Mouse (Mus musculus): ENCODE results near the gene Creb5. TPM values are rescaled to one million over a fixed set of nuclear protein-coding genes. Genes with fewer than 3 reads are reported as not detected.

Gene Creb5
- polyA plus RNA-seq, 2 experiments, result 20.0 to 46.1 TPM

DNA sequence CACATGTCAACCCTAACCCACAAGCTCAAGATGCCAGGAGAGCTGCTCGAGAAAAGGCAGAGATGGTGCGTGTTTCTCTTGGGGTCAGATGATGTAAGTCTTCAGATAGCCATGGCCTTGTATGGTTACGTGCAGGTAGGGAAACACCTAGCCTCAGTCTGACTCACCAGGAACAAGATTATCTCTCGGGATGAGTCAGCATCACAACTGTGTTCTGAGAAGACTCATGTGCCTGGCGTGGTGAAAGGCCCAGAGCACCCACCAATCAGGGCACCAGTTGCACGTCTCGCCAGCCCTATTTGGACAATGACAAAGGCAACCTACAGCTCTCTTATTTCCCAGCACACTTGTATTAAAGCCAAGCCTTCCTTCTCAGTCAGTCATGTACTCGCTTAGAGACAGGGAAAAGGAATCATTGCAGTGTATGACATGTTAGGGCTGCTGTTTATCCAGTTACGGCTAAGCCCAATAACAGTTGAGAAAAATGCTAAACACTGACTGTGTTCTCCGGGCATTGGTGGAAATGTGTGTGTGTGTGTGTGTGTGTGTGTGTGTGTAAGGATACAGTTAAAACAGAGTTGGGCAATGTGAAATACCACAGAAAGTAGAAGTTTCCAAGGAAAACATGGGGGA is 210.9 kb downstream of the Creb5 start:
- Histone ChIP-seq H3K9me3 (ENCODE audit: control insufficient read depth, low read length) (no peaks in the 10 kb centered on the region), H3K4me1 (ENCODE audit: control insufficient read depth, insufficient read depth, low read length) (peaks cover 29% of the 10 kb centered on the region), H3K4me3 (replicated peaks; ENCODE audit: low read length) (no peak overlapping the region), H3K36me3 (ENCODE audit: control insufficient read depth, insufficient read depth, low read length) (no peaks in the 10 kb centered on the region), H3K9ac (ENCODE audit: low read depth, low read length, severe bottlenecking) (no peak overlapping the region), H3K27me3 (ENCODE audit: control insufficient read depth, insufficient read depth, low read length) (no peaks in the 10 kb centered on the region), H3K4me2 (replicated peaks; ENCODE audit: low read depth, low read length, severe bottlenecking) (no peak overlapping the region), H3K27ac (replicated peaks; ENCODE audit: low read depth, low read length) (peak overlapping the region; percentile 46; the same call in 1 of the 2 replicates)
- 76% methylated on average over 10 of the region's 10 CpGs for WGBS
- peak; percentile 34; the same call in 1 of the 2 replicates for ATAC-seq (ENCODE audit: low FRiP score, low read depth)
- TF ChIP-seq POLR2A (IDR thresholded peaks at IDR 0.05; ENCODE audit: borderline replicate concordance, extremely low read depth, insufficient read depth, insufficient read length), result no peak
- DNase-seq (ENCODE audit: low spot score), result peak; percentile 65

DNA sequence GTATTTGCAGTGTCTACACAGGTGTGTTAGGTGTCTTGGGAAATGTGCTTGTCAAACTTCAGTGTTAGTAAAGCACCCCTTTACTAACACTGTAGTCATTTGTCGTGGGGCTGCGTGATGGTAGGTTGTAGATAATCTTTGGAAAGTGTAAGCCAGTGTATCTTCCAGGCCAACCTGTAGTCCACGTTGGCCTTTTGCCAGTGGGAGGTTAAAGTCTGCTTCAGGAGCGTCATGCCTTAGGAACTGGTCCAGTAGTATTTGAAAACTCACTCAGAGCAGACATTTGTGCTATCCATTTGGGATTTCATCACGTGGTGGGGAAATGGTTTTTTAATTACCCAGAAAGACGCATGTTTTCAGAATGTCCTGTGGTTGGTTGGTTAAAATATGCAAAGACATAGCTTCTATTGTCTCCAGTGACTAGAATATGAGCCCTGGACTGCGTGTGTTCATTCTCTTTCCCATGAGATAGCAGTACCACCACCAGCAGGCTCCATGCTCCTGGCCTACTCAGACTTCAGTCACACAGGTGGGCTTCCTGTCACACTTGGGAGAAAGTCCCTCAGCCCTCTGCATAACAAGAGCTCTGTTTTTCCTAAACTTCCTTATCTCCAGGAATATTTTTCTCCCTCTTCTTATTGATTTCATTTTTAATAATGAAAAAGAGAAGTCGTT is 212.7 kb downstream of the Creb5 start:
- Histone ChIP-seq H3K4me1 (ENCODE audit: control insufficient read depth, insufficient read depth, low read length) (peaks cover 24% of the 10 kb centered on the region), H3K36me3 (ENCODE audit: control insufficient read depth, insufficient read depth, low read length) (no peaks in the 10 kb centered on the region), H3K4me2 (replicated peaks; ENCODE audit: low read depth, low read length, severe bottlenecking) (no peak overlapping the region), H3K4me3 (replicated peaks; ENCODE audit: low read length) (no peak overlapping the region), H3K27me3 (ENCODE audit: control insufficient read depth, insufficient read depth, low read length) (no peaks in the 10 kb centered on the region), H3K27ac (replicated peaks; ENCODE audit: low read depth, low read length) (no peak overlapping the region), H3K9ac (ENCODE audit: low read depth, low read length, severe bottlenecking) (no peak overlapping the region), H3K9me3 (ENCODE audit: control insufficient read depth, low read length) (no peaks in the 10 kb centered on the region)
- DNase-seq (ENCODE audit: low spot score) (no peak), ATAC-seq (ENCODE audit: low FRiP score, low read depth) (no peak)
- WGBS, result 81% methylated on average over 8 of the region's 8 CpGs
- no peak for TF ChIP-seq POLR2A (IDR thresholded peaks at IDR 0.05; ENCODE audit: borderline replicate concordance, extremely low read depth, insufficient read depth, insufficient read length)

DNA sequence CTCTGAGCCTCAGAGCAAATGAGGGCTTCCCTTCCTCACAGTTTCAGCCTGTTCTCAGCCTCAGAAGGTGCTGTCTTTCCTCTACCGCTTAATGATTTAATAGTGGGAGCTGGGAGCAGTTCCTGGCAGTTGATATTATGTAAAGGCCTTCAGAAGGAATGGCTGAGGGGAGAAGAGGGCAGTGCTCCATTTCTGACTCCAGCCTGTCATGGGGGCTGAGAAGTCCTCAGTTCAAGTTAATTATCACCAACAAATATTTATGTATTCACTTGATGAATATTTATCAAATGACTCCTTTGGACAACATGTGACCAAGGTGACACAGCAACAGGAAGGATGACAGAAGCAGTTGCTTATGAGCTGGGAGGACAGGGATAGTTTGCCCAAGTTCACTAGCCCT is 214.2 kb downstream of the Creb5 start:
- no peak for TF ChIP-seq POLR2A (IDR thresholded peaks at IDR 0.05; ENCODE audit: borderline replicate concordance, extremely low read depth, insufficient read depth, insufficient read length)
- Histone ChIP-seq H3K4me2 (replicated peaks; ENCODE audit: low read depth, low read length, severe bottlenecking) (no peak overlapping the region), H3K9me3 (ENCODE audit: control insufficient read depth, low read length) (no peaks in the 10 kb centered on the region), H3K36me3 (ENCODE audit: control insufficient read depth, insufficient read depth, low read length) (no peaks in the 10 kb centered on the region), H3K27ac (replicated peaks; ENCODE audit: low read depth, low read length) (no peak overlapping the region), H3K27me3 (ENCODE audit: control insufficient read depth, insufficient read depth, low read length) (no peaks in the 10 kb centered on the region), H3K9ac (ENCODE audit: low read depth, low read length, severe bottlenecking) (no peak overlapping the region), H3K4me1 (ENCODE audit: control insufficient read depth, insufficient read depth, low read length) (peaks cover 20% of the 10 kb centered on the region), H3K4me3 (replicated peaks; ENCODE audit: low read length) (no peak overlapping the region)
- 75% methylated on average over 1 of the region's 1 CpGs for WGBS
- DNase-seq (ENCODE audit: low spot score), result no peak
- ATAC-seq (ENCODE audit: low FRiP score, low read depth), result no peak

DNA sequence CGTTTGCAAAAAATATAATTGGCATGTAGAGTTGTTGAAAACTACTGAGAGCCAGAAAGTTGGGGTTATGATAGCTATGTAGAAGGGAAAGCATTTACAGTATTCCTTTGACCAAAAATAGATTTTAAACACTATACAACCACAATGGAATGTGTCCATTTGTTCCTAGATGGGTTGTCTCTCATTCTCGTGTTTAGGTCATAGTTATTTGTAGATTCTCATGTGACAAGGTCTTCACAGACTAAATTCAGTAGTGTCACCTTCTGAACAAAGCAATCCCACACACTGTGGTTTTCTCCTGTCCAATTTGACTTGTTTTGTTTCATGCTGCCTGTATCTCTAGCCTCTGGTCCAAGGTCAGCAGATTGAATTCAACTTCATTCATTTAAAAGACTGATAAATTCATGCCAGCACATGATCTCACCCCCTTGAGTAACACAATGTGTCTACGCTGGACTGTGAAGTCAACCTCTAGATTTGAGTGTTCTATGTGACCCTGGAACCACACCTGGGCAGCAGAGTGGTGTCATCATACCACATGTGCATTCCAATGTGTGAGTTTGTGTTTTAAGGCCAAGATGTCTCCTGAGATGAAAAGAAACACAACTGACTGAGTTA is 220.0 kb downstream of the Creb5 start:
- Histone ChIP-seq H3K4me2 (replicated peaks; ENCODE audit: low read depth, low read length, severe bottlenecking) (no peak overlapping the region), H3K27ac (replicated peaks; ENCODE audit: low read depth, low read length) (no peak overlapping the region), H3K4me3 (replicated peaks; ENCODE audit: low read length) (no peak overlapping the region), H3K9ac (ENCODE audit: low read depth, low read length, severe bottlenecking) (no peak overlapping the region), H3K27me3 (ENCODE audit: control insufficient read depth, insufficient read depth, low read length) (no peaks in the 10 kb centered on the region), H3K9me3 (ENCODE audit: control insufficient read depth, low read length) (no peaks in the 10 kb centered on the region), H3K36me3 (ENCODE audit: control insufficient read depth, insufficient read depth, low read length) (no peaks in the 10 kb centered on the region), H3K4me1 (ENCODE audit: control insufficient read depth, insufficient read depth, low read length) (no peaks in the 10 kb centered on the region)
- TF ChIP-seq POLR2A (IDR thresholded peaks at IDR 0.05; ENCODE audit: borderline replicate concordance, extremely low read depth, insufficient read depth, insufficient read length), result no peak
- DNase-seq (ENCODE audit: low spot score), result peak; percentile 24
- 75% methylated on average over 3 of the region's 3 CpGs for WGBS
- no peak for ATAC-seq (ENCODE audit: low FRiP score, low read depth)

DNA sequence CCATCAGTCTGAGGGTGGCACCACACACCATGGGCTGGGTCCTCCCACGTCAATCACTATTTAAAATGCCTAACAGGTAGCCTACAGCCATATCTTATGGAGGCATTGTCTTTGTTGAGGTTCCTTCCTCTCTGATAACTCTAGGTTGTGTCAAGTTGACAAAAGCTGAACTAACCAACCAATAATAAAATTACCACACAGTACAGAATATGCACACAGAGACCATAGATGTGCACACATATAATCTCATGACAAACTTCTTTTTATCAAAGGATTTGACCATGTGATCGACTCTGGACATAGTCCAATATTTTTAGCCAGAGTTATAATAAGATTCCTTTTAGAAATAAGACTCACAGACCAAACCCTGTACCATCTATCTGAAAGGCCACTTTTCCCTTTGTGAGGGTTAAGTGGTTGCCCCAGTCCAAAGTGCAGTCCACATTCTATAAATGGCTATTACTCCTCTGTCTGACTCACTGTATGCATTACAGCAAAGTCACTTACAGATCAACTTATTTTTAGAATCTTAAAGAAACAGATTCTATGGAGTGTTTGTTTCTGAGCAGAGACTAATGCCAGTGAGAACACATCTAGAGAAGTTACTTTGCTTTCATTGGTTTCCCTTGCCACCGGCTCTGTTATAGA is 221.9 kb downstream of the Creb5 start:
- DNase-seq (ENCODE audit: low spot score) (no peak), ATAC-seq (ENCODE audit: low FRiP score, low read depth) (no peak)
- Histone ChIP-seq H3K27ac (replicated peaks; ENCODE audit: low read depth, low read length) (no peak overlapping the region), H3K9ac (ENCODE audit: low read depth, low read length, severe bottlenecking) (no peak overlapping the region), H3K27me3 (ENCODE audit: control insufficient read depth, insufficient read depth, low read length) (no peaks in the 10 kb centered on the region), H3K9me3 (ENCODE audit: control insufficient read depth, low read length) (no peaks in the 10 kb centered on the region), H3K4me1 (ENCODE audit: control insufficient read depth, insufficient read depth, low read length) (no peaks in the 10 kb centered on the region), H3K36me3 (ENCODE audit: control insufficient read depth, insufficient read depth, low read length) (no peaks in the 10 kb centered on the region), H3K4me2 (replicated peaks; ENCODE audit: low read depth, low read length, severe bottlenecking) (no peak overlapping the region), H3K4me3 (replicated peaks; ENCODE audit: low read length) (no peak overlapping the region)
- WGBS, result 79% methylated on average over 3 of the region's 3 CpGs
- no peak for TF ChIP-seq POLR2A (IDR thresholded peaks at IDR 0.05; ENCODE audit: borderline replicate concordance, extremely low read depth, insufficient read depth, insufficient read length)
